Mouse (Mus musculus): ENCODE results near the gene Hipk2.

Gene Hipk2

GRCm38 (mm10) chr6:38662714-38663615 lies 213.0 kb downstream of the Hipk2 start, which contains the start of gene Clec2l:
Gene Clec2l, plus strand, starts transcription at chr6:38663069.
- no peak for DNase-seq (ENCODE audit: extremely low read depth, low read depth, low spot score)

- no peak for DNase-seq (ENCODE audit: extremely low read depth, low read depth, low spot score)
Observed at GRCm38 (mm10) chr6:38661626-38662025, 214.3 kb downstream of the Hipk2 start.

GRCm38 (mm10) chr6:38650263-38650937 lies 225.6 kb downstream of the Hipk2 start:
- no peak for DNase-seq (ENCODE audit: extremely low read depth, low read depth, low spot score)

- no peak for DNase-seq (ENCODE audit: extremely low read depth, low read depth, low spot score)
Observed at GRCm38 (mm10) chr6:38649545-38649944, 226.4 kb downstream of the Hipk2 start.
